Mouse (Mus musculus): ENCODE measurements around the gene Emid1.
A peak's percentile ranks its signal among the peaks of the same experiment; 100 is the strongest.

The Emid1 gene

GRCm38 (mm10) chr11:5151680-5152337 is at the start of gene Emid1:
TSS of gene Emid1 (minus strand) at chr11:5152257.
- DNase-seq, result no peak

DNA sequence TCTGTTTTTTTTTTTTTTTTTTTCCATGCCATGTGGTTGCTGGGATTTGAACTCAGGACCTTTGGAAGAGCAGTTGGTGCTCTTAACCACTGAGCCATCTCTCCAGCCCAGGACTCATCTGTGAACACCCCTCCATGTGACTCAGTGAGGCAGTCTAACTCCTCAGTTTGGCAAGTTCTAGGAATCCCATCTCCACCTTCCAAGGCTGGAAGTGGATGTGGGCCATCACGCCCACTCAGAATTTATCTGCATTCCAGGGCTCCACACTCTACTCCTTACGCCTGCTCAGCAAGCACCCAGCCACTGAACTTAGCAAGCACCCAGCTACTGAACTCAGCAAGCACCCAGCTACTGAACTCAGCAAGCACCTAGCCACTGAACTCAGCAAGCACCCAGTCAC is 47.8 kb upstream of the Emid1 start:
- DNase-seq, result no peak

GRCm38 (mm10) chr11:5197068-5197467 is 45.0 kb upstream of the Emid1 start:
- no peak for DNase-seq

- no peak for DNase-seq
These were observed 44.5 kb upstream of the Emid1 start for GRCm38 (mm10) chr11:5196583-5196982.

GRCm38 (mm10) chr11:5193576-5193881 is 41.5 kb upstream of the Emid1 start:
- no peak for DNase-seq

DNA sequence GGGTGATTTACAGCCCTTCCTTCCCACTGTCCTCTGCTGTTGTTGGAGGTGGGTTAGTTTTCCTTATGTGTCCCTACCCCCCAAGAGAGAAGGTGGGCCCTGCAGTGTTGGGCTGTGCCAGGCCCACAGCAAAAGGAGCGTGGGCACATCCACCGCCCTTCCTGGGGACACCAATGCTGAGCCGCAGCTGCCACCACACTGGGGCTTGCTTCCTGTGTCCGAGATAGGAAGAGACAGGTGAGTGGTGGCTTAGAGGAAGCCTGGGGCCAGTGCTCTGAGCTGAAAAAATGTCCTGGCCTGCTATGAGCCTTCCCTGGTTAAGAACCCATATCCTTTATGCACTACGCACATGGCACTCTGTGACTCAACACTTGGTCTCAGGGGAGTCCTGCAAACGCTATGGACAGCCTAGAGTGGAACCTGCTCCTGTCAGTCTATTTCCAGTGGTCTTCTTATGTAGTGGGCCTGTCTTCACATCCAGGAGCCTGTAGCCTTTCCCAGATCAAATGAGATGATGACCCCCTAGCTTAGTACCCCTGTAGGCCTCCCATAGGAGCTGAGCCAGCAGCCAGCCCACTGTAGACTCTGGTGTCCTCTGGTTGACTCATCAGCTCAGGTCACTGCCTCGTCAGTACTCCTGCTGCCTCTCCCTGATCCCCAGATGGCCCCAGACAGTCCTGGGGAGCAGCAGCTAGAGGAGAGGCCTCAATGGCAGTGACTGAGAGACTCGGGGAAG is 41.0 kb upstream of the Emid1 start:
- DNase-seq, result no peak

GRCm38 (mm10) chr11:5192084-5192516 is 40.0 kb upstream of the Emid1 start:
- DNase-seq, result peak in 1 of 2 experiments; percentile 27

DNA sequence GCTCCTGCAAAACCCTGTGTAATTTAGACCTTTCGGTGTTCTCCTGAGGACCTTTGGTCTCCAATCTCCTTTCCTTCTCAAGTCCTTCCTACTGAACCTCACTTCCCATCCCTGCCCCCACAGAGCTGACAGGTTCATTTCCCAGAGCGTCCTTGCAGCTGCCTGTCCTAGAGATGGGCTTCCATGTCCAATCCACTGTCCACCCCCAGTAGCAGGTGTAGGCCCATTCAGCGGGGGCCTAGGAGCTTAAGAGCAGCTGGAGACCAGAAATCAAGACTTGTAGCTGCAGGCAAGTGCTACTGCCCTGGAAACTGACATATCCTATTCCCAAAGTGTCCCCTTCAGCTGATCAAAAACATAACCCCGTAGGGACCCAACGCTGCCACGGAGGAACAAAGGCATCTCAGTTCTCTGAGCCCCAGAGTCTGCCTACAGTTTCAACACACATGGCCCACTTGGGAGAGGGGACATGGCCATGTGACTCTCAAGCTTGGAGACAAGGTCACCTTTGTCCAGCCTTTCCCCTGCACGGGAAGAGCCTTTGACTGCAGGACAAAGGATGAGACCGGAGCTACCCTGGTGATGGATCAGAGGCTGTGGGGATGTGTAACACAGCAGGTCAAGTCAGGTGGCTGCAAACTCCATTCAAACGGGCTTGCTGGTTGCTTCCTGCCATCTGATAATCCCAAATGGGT is 37.3 kb upstream of the Emid1 start:
- no peak for DNase-seq

DNA sequence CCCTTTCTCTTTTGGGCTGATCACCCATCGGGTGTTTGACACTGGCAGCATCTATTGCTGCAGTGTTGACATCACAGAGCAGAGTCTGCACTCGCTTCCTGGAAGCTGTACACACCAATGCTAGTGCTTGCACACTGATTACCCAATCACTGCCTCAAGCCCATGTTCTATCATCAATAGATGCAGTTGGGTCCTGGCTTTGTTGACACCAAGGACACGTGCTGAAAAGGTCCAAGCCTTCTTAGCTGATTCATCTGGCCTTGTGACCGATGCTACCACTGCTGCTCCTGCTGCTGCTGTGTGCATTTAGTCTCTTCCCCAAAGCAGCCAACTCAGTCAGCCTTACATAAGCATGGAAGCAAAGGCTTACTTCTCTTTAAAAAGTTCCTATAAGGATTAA is 36.1 kb upstream of the Emid1 start:
- DNase-seq, result no peak

DNA sequence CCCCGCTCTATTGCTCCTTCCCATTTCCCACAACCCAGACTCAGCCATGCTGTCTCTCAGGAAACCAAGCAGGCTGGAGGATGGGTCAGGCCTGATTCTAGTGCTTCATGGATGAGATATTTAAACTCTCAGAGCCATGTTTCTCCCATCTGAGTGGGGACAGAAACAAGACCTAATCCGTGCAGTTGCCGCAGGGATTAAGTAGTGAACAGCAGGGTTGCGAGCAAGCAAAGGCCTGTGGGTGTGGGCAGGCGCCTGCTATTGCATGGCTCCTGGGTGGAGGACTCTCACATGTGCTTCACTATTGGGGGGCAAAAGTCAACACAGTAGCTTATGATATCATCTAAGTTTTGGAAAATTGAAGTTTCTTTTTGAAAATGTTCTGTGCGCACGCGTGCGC is 32.8 kb upstream of the Emid1 start:
- DNase-seq, result no peak

DNA sequence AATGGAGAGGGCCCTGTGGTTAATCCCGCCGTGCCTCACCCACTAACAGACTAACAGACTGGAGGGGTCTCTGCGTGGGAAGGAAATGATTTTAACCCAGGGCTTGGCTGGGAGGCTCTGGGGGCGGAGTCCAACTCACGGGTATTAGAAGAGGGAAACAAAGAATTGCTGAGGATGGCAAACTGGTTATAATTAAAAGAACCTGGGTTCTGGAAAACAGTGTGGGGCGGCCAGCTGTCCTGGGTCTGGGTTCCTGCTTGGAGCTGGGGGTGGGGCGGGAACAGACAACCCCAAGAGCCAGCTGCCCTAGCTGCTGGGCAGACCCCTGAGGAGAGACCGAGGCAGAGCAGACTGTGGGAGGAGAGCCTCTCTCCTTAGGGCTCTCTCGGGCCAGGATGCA is 32.2 kb upstream of the Emid1 start:
- DNase-seq, result no peak

GRCm38 (mm10) chr11:5182870-5183269 is 30.8 kb upstream of the Emid1 start:
- DNase-seq, result no peak

- peak; percentile 91 to 98 for DNase-seq
These were observed 29.9 kb upstream of the Emid1 start for GRCm38 (mm10) chr11:5181850-5182404.

DNA sequence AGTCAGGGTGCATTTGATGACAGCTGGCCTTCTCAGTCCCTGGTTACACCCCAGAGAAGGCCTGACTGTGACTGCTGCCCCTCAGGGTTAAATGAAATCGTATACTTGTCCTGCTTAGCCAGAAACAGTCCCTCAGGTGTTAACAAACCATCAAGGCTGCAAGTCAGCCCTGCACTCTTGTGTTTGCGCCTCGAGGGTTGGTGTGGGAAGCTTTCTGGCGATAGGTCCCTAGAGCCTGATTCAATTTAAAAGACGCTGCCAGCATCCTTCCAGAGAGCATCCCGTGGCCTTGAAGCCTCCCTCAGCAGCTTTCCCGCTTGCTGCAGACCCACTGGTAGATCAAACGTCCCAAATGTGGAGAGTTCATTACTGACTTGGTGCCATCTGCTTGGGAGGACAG is 27.3 kb upstream of the Emid1 start:
- DNase-seq, result no peak

DNA sequence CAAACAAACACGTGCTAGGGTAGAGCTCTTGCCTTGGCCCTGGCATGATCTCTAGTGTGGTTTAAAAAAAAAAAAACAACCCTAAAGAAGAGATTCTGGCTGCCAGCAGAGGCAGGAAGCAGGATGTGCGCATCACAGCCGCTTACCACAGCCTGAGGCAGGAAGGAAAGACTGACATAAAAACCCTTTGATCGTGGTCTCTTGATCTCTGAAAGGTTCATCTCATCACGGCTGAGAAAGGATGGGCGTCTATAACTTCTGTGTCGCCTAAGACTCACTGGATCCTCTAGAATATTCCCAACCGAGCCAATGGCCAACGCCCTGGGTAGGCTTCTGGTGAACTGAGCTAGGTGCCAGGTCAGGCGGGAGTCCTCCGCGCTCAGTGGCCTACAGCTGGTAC is 25.1 kb upstream of the Emid1 start:
- DNase-seq, result no peak

GRCm38 (mm10) chr11:5176685-5177084 is 24.6 kb upstream of the Emid1 start:
- no peak for DNase-seq

GRCm38 (mm10) chr11:5175866-5176265 is 23.8 kb upstream of the Emid1 start:
- no peak for DNase-seq

GRCm38 (mm10) chr11:5175141-5175540 is 23.1 kb upstream of the Emid1 start:
- DNase-seq, result no peak

DNA sequence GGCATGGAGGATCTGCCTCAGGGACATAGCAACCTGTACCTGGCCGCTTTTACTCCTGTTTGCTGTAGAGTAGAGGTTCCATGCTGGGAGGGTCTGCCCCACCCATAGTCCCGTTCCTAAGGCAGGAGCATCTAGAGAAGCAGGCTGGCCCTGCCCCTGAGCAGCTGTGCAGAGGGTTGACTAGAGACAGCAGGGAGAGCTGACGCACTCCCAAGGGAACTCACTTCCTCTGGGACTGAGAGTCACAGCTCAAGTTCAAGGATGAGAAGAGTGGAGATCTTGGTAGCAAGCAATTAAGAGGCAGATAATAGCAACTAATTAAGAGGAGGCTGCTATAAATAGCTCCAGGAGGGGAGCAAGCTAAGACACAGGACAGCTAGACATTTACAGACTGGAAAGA is 20.8 kb upstream of the Emid1 start:
- DNase-seq, result no peak

DNA sequence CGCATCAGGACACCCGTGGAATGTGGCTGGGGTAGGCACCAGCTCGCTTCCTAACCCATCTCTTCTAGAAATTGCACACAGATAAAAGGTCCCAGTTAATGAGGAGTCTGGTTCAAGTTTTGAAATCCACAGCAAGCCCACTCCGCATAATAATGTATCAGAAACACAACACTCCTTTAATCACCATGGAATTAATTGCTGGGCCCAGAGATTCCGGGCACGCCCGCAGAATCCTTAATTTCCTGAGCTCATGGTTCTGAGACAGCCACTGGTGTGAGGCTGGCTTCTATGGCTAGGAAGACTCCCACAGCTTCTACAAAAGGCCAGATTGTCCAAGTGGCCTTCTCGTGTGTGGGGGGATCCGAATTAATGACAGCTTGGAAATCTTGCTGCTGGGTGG is 15.3 kb upstream of the Emid1 start:
- DNase-seq, result no peak

- DNase-seq, result peak; percentile 80 to 90
These were observed 13.4 kb upstream of the Emid1 start for GRCm38 (mm10) chr11:5165471-5165916.

DNA sequence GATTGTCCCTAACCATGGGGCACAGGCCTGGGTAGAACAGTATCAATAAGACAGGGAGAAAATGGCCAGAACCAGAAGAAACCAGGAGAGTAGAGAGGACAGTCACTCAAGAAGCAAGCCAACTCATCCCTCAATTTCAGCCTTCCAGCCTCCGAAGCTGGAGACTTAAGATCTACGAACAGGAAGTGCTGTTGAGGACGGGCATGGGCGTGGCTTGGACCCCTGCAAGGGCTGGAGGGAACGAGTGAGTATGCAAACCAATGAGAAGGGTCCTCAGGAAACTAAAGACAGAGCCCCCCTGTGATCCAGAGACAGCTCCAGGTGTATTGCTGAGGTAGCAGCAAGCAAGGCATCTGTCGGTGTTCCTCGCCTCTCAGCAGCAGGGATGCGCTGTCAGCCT is 12.3 kb upstream of the Emid1 start:
- DNase-seq, result no peak

DNA sequence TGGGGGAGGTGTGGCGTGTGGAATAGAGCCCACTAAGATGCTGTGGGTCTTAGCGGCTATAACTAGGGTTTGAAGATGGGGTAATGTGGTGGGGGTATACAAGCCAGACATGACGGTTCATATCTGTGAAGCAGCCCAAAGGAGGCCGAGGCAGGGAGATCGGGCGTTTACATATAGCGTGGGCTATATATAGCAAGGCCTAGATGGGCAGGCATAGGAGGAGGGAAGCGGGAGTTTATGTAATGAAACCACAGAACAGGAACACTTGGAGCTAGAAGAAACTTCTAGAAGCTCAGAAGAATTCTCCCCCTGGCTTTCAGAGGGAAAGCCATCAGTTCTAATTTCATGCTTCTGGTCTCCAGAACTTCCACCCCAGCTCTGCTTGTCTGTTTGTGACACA is 11.4 kb upstream of the Emid1 start:
- DNase-seq, result no peak
